Mouse (Mus musculus) kidney, adult 2 months (tissue): ENCODE measurements around the gene Kyat1. TPM values are rescaled to one million over a fixed set of nuclear protein-coding genes. Genes with fewer than 3 reads are reported as not detected.

Experiments
- DNase-seq: peaks from one replicate; pipeline ENCODE4 v3.0.0; 2021
- H3K27ac ChIP-seq: fragments of 200-500 bp; 2 replicates; pipeline ENCODE4 v1.5.1; 2012; ENCODE audit warnings: low read depth, low read length, control low read depth, inconsistent platforms; ENCODE audit not compliant: insufficient read depth
- H3K27me3 ChIP-seq: fragments of 200-500 bp; replicated peaks from 2 replicates; pipeline ENCODE4 v1.6.1; 2012; ENCODE audit warnings: mild to moderate bottlenecking, moderate library complexity, low read length, inconsistent platforms; ENCODE audit not compliant: control insufficient read depth, insufficient read depth
- H3K36me3 ChIP-seq: fragments of 200-500 bp; 2 replicates; pipeline ENCODE4 v1.6.1; 2012; ENCODE audit warnings: mild to moderate bottlenecking, moderate library complexity, low read length, inconsistent platforms; ENCODE audit not compliant: control insufficient read depth, insufficient read depth
- H3K4me1 ChIP-seq: fragments of 200-500 bp; 2 replicates; pipeline ENCODE4 v1.6.1; 2011; ENCODE audit warnings: low read length; ENCODE audit not compliant: control insufficient read depth, insufficient read depth
- H3K4me3 ChIP-seq: fragments of 200-500 bp; 2 replicates; pipeline ENCODE4 v1.5.1; 2011; ENCODE audit warnings: mild to moderate bottlenecking, low read depth, low read length, control low read depth; ENCODE audit not compliant: insufficient read depth
- CTCF ChIP-seq: fragments of 200-500 bp; conservative IDR thresholded peaks from 2 replicates; pipeline ENCODE4 v1.5.1; 2011; ENCODE audit warnings: low read depth, mild to moderate bottlenecking, control low read depth, low read length, moderate library complexity, mixed read lengths; ENCODE audit not compliant: insufficient read depth, insufficient read length
- POLR2A ChIP-seq: fragments of 200-500 bp; IDR thresholded peaks from one replicate; pipeline ENCODE4 v1.6.1; 2011; ENCODE audit warnings: low read depth, low read length, control low read depth
- WGBS: fragments of 180-500 bp; shearing (Covaris S2); methylation state at CpG from one replicate; pipeline ENCODE4 v1.1.7; 2018; 5-methylcytosine and 5-hydroxymethylcytosine counted together
- polyA plus RNA-seq: library from polyadenylated mRNA; depleted of rRNA; stranded (reverse); fragments of >200 nt; gene quantifications from 2 replicates; pipeline ENCODE4 v1.2.3, GENCODE M21; 2012

Kyat1 gene
- polyA plus RNA-seq, 1 experiment, result 71.6 TPM

DNA sequence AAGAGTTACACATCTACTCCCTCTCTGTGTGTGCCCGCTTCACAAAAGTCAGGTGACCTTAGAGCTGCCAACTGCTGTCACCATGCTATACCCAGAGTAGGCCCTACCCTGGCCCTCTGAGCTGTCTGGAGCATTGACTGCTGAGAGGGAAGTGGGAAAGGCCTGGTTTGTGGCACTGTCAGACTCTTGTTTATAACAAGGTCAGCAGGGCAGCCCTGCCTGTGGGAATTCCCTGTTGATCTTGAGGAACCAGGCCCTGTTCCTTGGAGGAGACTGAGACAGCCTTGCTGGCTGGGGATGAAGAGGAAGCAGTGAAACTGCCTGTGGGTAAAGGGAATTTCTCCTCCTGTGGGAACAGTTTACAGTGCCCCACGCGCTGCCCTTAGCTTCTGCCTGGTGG lies 9.1 kb upstream of the Kyat1 start:
- DNase-seq, result peak; percentile 34
- Histone ChIP-seq H3K36me3 (no peaks in the 10 kb centered on the region), H3K27ac (no peak overlapping the region), H3K27me3 (no peaks in the 10 kb centered on the region), H3K4me1 (peaks cover 3% of the 10 kb centered on the region; the same call in 1 of the 2 replicates), H3K4me3 (no peak overlapping the region)
- WGBS, result 68% methylated on average over 3 of the region's 3 CpGs
- no peak for TF ChIP-seq POLR2A
- no peak for TF ChIP-seq CTCF

DNA sequence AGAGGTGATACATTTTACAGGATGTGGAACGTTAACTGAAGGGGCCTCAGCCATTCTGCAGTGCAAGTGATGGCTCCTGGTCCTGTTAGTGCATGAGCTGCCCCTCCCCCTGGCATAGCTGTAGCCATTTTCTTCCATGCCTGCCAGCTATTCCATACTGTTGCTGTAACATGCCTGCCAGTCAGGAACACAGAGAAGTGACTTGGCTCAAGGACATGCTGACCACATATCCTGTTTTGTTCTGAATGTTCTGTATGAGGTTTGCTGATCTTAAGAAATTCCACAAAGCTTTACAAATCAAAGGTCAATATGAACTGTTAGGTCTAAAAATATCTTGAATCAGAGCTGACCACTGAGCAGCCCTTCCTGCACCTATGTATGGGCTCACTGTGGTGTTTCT lies 7.3 kb upstream of the Kyat1 start:
- Histone ChIP-seq H3K36me3 (no peaks in the 10 kb centered on the region), H3K27ac (peak overlapping the region; percentile 35), H3K27me3 (no peaks in the 10 kb centered on the region), H3K4me1 (peaks cover 3% of the 10 kb centered on the region; the same call in 1 of the 2 replicates), H3K4me3 (no peak overlapping the region)
- peak; percentile 63 for DNase-seq
- TF ChIP-seq CTCF (no peak), POLR2A (no peak)
- 69% methylated on average over 1 of the region's 1 CpGs for WGBS

DNA sequence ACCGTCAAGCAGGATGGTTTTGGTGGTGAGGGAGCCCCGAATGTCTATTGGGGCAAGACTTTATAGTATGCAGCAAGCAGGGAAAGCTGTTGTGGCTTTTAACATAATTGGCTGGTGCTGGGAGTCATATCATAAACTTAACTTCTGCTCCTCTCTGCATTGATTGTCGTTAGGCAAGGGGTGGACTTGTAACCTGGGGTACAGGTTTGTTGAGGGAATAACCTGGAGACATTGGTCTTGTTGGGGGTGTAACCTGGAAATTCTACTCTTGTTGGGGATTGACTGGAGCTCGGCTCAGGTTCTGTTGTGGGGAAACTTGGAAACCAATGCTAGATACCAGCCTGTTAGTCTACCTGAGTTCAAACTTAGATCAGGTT lies 6.5 kb upstream of the Kyat1 start:
- WGBS, result 80% methylated on average over 4 of the region's 4 CpGs
- H3K27me3 ChIP-seq, result no peaks in the 10 kb centered on the region
- H3K4me3 ChIP-seq, result no peak overlapping the region
- DNase-seq, result no peak
- peaks cover 3% of the 10 kb centered on the region; the same call in 1 of the 2 replicates for H3K4me1 ChIP-seq
- TF ChIP-seq CTCF, result no peak
- TF ChIP-seq POLR2A, result no peak
- H3K27ac ChIP-seq, result no peak overlapping the region
- no peaks in the 10 kb centered on the region for H3K36me3 ChIP-seq

DNA sequence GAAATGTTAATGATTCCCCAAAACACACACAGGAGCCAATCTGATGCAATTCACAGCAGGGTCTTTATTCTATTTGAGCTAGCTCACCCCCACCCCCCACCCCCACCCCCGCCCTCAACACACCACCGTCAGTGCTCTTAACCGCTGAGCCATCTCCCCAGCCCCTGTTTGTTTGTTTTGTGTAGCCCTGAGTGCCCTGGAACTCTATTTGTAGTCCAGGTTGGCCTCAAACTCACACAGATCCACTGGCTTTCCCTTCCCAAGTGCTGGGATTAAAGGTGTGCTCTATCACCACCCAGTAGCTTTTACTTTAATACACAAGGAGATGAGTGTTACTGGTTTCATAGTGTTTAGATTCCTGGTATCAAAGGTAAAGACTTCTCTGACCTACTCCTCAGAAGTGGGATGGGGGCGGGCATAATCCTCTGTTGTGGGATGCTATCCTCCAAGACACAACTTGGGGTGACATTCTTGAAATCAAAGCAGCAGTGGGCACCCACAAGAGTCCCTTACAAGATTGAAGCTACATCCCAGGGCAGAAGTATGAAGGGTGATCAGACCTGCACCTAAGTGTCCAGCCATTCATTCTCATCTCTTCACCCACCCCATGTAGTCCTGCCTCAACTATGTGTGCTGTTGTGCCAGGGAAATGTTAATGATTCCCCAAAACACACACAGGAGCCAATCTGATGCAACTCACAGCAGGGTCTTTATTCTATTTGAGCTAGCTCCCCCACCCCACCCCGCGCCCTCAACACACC lies 5.9 kb upstream of the Kyat1 start:
- H3K36me3 ChIP-seq, result no peaks in the 10 kb centered on the region
- H3K27ac ChIP-seq, result no peak overlapping the region
- WGBS, result 85% methylated on average over 6 of the region's 6 CpGs
- TF ChIP-seq CTCF (no peak), POLR2A (no peak)
- no peaks in the 10 kb centered on the region for H3K27me3 ChIP-seq
- no peak overlapping the region for H3K4me3 ChIP-seq
- no peak for DNase-seq
- H3K4me1 ChIP-seq, result peaks cover 4% of the 10 kb centered on the region

DNA sequence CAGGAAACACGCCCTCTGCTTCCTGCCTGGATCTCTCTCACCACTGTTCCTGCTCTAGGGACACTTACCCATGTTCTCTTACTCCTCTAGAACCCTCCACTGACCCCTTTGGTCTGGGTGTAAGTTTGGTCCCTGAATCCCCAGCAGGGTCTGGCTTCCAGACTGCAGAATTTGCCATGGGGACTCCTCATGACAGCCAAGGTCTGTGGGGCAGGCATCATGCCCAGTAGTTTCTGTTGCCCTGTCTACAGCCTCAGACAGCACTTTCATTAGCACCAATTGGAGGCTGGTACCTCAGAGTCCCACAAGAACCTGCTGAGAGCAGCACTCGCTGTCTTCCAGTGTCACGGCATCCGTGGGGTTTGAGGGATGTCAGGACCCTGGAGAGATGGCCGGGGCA lies 2.2 kb upstream of the Kyat1 start:
- Histone ChIP-seq H3K36me3 (no peaks in the 10 kb centered on the region), H3K27me3 (no peaks in the 10 kb centered on the region), H3K4me3 (no peak overlapping the region), H3K27ac (no peak overlapping the region), H3K4me1 (peaks cover 11% of the 10 kb centered on the region)
- TF ChIP-seq CTCF (no peak), POLR2A (no peak)
- WGBS, result 83% methylated on average over 5 of the region's 5 CpGs
- DNase-seq, result no peak

DNA sequence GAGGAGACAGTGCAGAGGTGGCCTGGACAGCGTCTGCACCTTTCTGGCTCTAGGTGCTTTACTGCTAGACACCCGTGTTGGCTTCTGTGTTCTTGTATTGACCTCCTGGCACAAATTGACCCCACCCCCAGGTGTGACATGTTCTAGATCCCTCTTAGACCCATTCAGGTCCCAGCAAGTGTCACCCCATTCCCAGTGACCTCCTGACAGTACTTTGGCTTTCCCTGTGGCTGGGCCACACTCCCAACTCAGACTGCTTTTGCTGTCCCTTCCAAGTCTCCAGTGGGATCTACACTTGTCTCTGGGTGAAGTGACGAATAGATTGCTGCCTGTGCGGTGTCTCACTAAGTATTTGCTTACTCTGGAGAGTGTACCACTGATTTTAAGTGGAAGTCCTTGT lies 1.8 kb upstream of the Kyat1 start:
- DNase-seq, result no peak
- no peak overlapping the region for H3K27ac ChIP-seq
- WGBS, result 80% methylated on average over 4 of the region's 4 CpGs
- H3K36me3 ChIP-seq, result no peaks in the 10 kb centered on the region
- H3K4me3 ChIP-seq, result no peak overlapping the region
- TF ChIP-seq CTCF (no peak), POLR2A (no peak)
- H3K4me1 ChIP-seq, result peaks cover 11% of the 10 kb centered on the region
- no peaks in the 10 kb centered on the region for H3K27me3 ChIP-seq

DNA sequence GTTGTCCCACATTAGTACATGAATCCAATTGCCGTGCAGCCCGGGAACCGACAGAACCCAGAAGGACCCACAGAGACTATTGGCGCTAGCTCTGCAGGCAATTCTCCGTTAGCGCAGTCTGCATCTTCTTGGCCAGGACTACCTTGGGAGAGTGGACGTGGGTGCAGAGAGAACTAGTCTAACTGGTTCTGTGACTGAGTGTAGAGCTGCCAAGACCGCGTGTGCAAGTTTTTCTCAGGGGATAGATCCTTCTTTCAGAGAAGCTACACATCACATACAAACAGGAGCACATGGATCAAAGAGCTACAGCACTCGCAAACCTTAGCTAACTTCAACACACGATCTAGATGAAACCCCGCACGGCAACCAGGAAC lies 405 bp downstream of the Kyat1 start:
- TF ChIP-seq POLR2A (no peak), CTCF (no peak)
- Histone ChIP-seq H3K27ac (peak overlapping the region; percentile 77), H3K4me1 (peaks cover 16% of the 10 kb centered on the region), H3K27me3 (no peaks in the 10 kb centered on the region), H3K36me3 (no peaks in the 10 kb centered on the region), H3K4me3 (peak overlapping the region; percentile 69)
- WGBS, result under 1% methylated on average over 13 of the region's 13 CpGs
- DNase-seq, result peak; percentile 73

DNA sequence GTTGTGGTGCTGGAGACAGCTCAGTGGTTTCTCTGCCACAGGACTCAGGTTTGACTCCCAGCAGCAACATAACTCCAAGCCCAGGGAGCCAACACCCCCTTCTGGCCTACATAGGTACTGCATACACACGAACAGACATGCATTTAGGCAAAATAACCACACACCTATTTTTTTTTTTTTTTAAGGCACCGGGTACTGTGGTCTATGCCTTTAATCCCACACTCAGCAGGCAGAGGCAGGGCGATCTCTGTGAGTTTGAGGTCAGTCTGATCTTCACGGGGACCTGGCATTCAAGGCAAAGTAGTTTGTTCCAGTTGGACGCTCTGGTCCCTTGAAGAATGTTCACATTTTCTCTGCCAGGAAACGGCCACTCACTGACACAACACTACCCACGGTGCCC lies 2.2 kb downstream of the Kyat1 start:
- peak; percentile 80 for DNase-seq
- Histone ChIP-seq H3K27ac (no peak overlapping the region), H3K4me1 (peaks cover 21% of the 10 kb centered on the region), H3K27me3 (no peaks in the 10 kb centered on the region), H3K36me3 (no peaks in the 10 kb centered on the region), H3K4me3 (no peak overlapping the region)
- TF ChIP-seq POLR2A (no peak), CTCF (peak; percentile 60)
- 47% methylated on average over 7 of the region's 7 CpGs for WGBS
